Mouse (Mus musculus) adrenal gland, adult (tissue): Measurements from ENCODE around the gene Nxn.

ENCODE experiments used
- DNase-seq, 2 experiments: peaks; one replicate each; pipeline ENCODE4 v3.0.0; 2022 to 2023; ENCODE audit warnings: low spot score in 1 of 2; ENCODE audit not compliant: inconsistent age in 2 of 2

Nxn gene

GRCm38 (mm10) chr11:76366720-76367119, 32.2 kb downstream of the Nxn start:
- DNase-seq: peak in 1 of 2 experiments; percentile 24

- DNase-seq: no peak
Observed at GRCm38 (mm10) chr11:76364038-76364437, 34.9 kb downstream of the Nxn start.

- peak in 1 of 2 experiments; percentile 73 for DNase-seq
Observed at GRCm38 (mm10) chr11:76363636-76364035, 35.3 kb downstream of the Nxn start.

- DNase-seq: peak; percentile 66 to 89
Observed at GRCm38 (mm10) chr11:76363178-76363577, 35.8 kb downstream of the Nxn start.

- peak; percentile 52 to 82 for DNase-seq
Observed at GRCm38 (mm10) chr11:76361422-76361821, 37.5 kb downstream of the Nxn start.

GRCm38 (mm10) chr11:76360255-76360654, 38.7 kb downstream of the Nxn start:
- DNase-seq: peak; percentile 55 to 78

GRCm38 (mm10) chr11:76358628-76359320, 40.2 kb downstream of the Nxn start:
- DNase-seq: no peak

- no peak for DNase-seq
Observed at GRCm38 (mm10) chr11:76357464-76357863, 41.5 kb downstream of the Nxn start.

GRCm38 (mm10) chr11:76356091-76356490, 42.8 kb downstream of the Nxn start:
- no peak for DNase-seq

GRCm38 (mm10) chr11:76355425-76355824, 43.5 kb downstream of the Nxn start:
- DNase-seq: no peak

- DNase-seq: no peak
Observed at GRCm38 (mm10) chr11:76352861-76353558, 45.9 kb downstream of the Nxn start.

- no peak for DNase-seq
Observed at GRCm38 (mm10) chr11:76351624-76352011, 47.3 kb downstream of the Nxn start.

- DNase-seq: no peak
Observed at GRCm38 (mm10) chr11:76350931-76351623, 47.9 kb downstream of the Nxn start.

- no peak for DNase-seq
Observed at GRCm38 (mm10) chr11:76349833-76350232, 49.1 kb downstream of the Nxn start.

- DNase-seq: no peak
Observed at GRCm38 (mm10) chr11:76347589-76347988, 51.4 kb downstream of the Nxn start.

- DNase-seq: no peak
Observed at GRCm38 (mm10) chr11:76343031-76343430, 55.9 kb downstream of the Nxn start.

- peak; percentile 16 to 53 for DNase-seq
Observed at GRCm38 (mm10) chr11:76341884-76342645, 56.9 kb downstream of the Nxn start.

GRCm38 (mm10) chr11:76341163-76341562, 57.8 kb downstream of the Nxn start:
- DNase-seq: no peak

- DNase-seq: no peak
Observed at GRCm38 (mm10) chr11:76339830-76340229, 59.1 kb downstream of the Nxn start.

- no peak for DNase-seq
Observed at GRCm38 (mm10) chr11:76339141-76339540, 59.8 kb downstream of the Nxn start.

- DNase-seq: no peak
Observed at GRCm38 (mm10) chr11:76338656-76339055, 60.3 kb downstream of the Nxn start.
